Mouse (Mus musculus): ENCODE data around the gene Gm10401.

Gm10401 gene

DNA sequence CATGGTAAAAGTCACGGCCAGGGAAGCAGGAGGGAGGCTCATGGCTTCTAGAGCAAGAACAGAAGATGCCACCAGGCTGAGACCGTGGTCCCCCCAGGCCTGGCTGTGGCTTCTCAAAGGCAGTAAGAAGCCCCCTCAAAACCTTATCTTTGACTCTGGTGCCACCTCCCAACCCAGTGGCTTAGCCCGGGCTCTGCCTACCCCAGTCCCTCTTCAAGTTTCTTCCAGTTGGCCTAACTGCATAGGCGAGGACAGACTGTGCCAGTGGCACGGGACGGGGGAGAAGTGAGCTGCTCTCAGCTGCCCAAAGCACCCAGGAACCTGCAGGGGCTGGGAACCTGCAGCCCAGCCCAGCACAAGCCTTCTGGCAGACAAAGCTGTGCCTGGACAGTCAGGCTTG lies 26.6 kb upstream of the Gm10401 start:
- in situ Hi-C loops (cut with MboI; ENCODE audit: unreplicated experiment in 2 of 2), result loop anchor here (5.0 to 25.0 kb wide), 6 partner anchors 43 to 412 kb away; partner anchors contain the start of genes Cox6a1 (in 1 of the 2), Gatc (in 1 of the 2), Pop5 (in 1 of the 2) and Tchp (in 1 of the 2)

- in situ Hi-C loops (cut with MboI; ENCODE audit: unreplicated experiment in 2 of 2), result loop anchor here (10.0 to 25.0 kb wide), 2 partner anchors 224 to 409 kb away; partner anchors contain the start of genes Cox6a1 (in 1 of the 2), Gatc (in 1 of the 2), Tchp (in 1 of the 2) and Triap1 (in 1 of the 2)
Observed at GRCm38 (mm10) chr5:115120978-115121377, 22.9 kb upstream of the Gm10401 start.

GRCm38 (mm10) chr5:115118961-115119570 lies 21.0 kb upstream of the Gm10401 start, which contains the start of gene Acads:
TSS of gene Acads (minus strand) at chr5:115119346.
- in situ Hi-C loops (cut with MboI; ENCODE audit: unreplicated experiment in 2 of 2), result loop anchor here in 1 of 2 experiments (25.0 kb wide), 1 partner anchor 407 kb away; the partner anchor contains the start of gene Tchp

- in situ Hi-C loops (cut with MboI; ENCODE audit: unreplicated experiment in 2 of 2), result loop anchor here in 1 of 2 experiments (25.0 kb wide), 1 partner anchor 405 kb away; the partner anchor contains the start of gene Tchp
Observed at GRCm38 (mm10) chr5:115117467-115117866, 19.4 kb upstream of the Gm10401 start.

GRCm38 (mm10) chr5:115116426-115116825 lies 18.3 kb upstream of the Gm10401 start:
- in situ Hi-C loops (cut with MboI; ENCODE audit: unreplicated experiment in 2 of 2), result loop anchor here in 1 of 2 experiments (25.0 kb wide), 1 partner anchor 404 kb away; the partner anchor contains the start of gene Tchp

DNA sequence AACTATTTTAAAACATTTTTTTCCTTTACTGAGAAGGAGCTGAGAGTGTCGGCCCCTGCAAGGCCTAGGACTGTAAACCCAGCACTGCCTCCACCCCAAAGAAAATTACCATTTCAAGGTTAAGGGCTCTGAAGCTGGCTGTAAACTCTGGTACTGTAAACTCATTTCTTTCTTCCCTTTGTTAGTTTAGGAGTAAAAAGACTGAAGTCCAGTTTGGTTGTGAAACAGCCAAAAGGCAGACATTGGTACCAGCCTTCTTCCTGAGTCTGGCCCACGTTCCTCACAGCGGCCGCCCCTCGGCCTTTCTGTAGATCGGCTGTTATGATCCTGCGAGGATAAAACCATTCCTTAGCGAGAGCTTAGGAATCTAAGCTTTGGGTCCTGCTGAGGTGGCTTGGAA lies 16.4 kb upstream of the Gm10401 start:
- in situ Hi-C loops (cut with MboI; ENCODE audit: unreplicated experiment in 2 of 2), result loop anchor here in 1 of 2 experiments (25.0 kb wide), 1 partner anchor 402 kb away; the partner anchor contains the start of gene Tchp

- in situ Hi-C loops (cut with MboI; ENCODE audit: unreplicated experiment in 2 of 2), result loop anchor here in 1 of 2 experiments (25.0 kb wide), 1 partner anchor 401 kb away; the partner anchor contains the start of gene Tchp
Observed at GRCm38 (mm10) chr5:115113244-115113643, 15.1 kb upstream of the Gm10401 start.

DNA sequence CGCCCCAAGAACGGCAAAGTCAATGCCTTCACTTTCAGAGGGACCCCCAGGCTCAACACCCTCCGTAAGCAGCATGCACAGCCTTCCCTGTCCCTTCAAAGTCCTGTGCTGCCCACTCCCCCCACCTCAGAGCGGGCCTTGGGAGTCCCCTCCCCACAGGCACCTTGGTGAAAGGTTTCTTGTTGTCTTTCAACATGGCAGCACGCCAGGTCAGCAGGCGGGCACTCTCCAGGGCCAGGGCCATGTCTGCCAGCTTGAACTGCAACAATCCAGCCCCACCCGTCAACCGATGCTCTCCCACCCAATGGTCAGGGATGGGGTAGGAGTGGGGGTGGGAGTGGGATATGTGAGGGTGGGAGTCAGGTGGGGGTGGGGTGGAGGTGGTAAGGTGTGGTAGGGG lies 13.1 kb upstream of the Gm10401 start:
- in situ Hi-C loops (cut with MboI; ENCODE audit: unreplicated experiment in 2 of 2), result loop anchor here in 1 of 2 experiments (25.0 kb wide), 1 partner anchor 399 kb away; the partner anchor contains the start of gene Tchp

DNA sequence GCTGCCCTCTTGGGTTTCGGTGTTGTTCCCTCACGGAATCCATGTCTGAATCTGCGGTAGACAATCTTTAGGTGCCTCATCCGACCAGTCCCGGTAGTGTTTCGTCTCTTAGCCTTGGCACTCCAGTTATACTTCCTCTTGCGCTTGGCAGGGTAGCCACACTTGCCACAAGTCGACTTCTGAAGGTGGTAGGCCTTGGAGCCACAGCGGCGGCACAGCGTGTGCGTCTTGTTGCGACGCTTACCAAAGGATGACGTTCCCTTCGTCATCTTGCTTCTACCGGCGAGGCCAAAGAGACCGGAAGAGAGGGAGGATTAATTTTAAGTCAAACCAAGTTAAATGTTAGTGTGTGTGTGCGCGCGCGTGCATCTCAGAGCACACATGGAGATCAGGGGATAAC lies 5.2 kb upstream of the Gm10401 start:
- in situ Hi-C loops (cut with MboI; ENCODE audit: unreplicated experiment in 2 of 2), result loop anchor here (10.0 to 25.0 kb wide), 2 partner anchors 128 to 391 kb away; partner anchors contain the start of genes Hnf1a (in 1 of the 2) and Tchp (in 1 of the 2)

- in situ Hi-C loops (cut with MboI; ENCODE audit: unreplicated experiment in 2 of 2), result loop anchor here (10.0 to 25.0 kb wide), 2 partner anchors 127 to 390 kb away; partner anchors contain the start of genes Hnf1a (in 1 of the 2) and Tchp (in 1 of the 2)
Observed at GRCm38 (mm10) chr5:115102231-115102630, 4.1 kb upstream of the Gm10401 start.

- in situ Hi-C loops (cut with MboI; ENCODE audit: unreplicated experiment in 2 of 2), result loop anchor here (10.0 to 25.0 kb wide), 2 partner anchors 126 to 388 kb away; partner anchors contain the start of genes Hnf1a (in 1 of the 2) and Tchp (in 1 of the 2)
Observed at GRCm38 (mm10) chr5:115100473-115100872, 2.4 kb upstream of the Gm10401 start.

GRCm38 (mm10) chr5:115099991-115100390 lies 1.9 kb upstream of the Gm10401 start:
- in situ Hi-C loops (cut with MboI; ENCODE audit: unreplicated experiment in 2 of 2), result loop anchor here (10.0 to 25.0 kb wide), 2 partner anchors 125 to 388 kb away; partner anchors contain the start of genes Hnf1a (in 1 of the 2) and Tchp (in 1 of the 2)

DNA sequence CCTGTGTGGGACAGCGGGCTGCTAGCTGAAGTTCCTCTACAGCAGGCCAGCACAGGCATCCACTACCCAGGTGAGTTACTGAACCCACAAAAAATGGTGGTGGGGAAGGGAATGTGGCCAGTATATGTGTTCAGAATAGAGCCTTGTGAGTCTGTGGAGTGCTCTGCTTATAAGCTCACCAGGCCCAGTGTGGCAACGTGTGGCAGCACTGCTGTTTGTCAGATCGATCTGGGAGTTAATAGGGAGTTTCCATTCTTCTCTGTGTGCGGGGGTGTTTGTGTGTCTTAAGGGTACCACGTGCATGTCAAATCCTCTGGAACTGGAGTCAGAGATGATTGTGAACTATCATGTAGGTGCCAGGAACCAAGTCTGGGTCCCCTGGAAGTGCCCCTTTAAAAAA lies 1.4 kb upstream of the Gm10401 start:
- in situ Hi-C loops (cut with MboI; ENCODE audit: unreplicated experiment in 2 of 2), result no loop called here

- in situ Hi-C loops (cut with MboI; ENCODE audit: unreplicated experiment in 2 of 2), result no loop called here
Observed at GRCm38 (mm10) chr5:115091776-115092175, 6.3 kb downstream of the Gm10401 start.

- in situ Hi-C loops (cut with MboI; ENCODE audit: unreplicated experiment in 2 of 2), result no loop called here
Observed at GRCm38 (mm10) chr5:115091015-115091414, 7.1 kb downstream of the Gm10401 start.

DNA sequence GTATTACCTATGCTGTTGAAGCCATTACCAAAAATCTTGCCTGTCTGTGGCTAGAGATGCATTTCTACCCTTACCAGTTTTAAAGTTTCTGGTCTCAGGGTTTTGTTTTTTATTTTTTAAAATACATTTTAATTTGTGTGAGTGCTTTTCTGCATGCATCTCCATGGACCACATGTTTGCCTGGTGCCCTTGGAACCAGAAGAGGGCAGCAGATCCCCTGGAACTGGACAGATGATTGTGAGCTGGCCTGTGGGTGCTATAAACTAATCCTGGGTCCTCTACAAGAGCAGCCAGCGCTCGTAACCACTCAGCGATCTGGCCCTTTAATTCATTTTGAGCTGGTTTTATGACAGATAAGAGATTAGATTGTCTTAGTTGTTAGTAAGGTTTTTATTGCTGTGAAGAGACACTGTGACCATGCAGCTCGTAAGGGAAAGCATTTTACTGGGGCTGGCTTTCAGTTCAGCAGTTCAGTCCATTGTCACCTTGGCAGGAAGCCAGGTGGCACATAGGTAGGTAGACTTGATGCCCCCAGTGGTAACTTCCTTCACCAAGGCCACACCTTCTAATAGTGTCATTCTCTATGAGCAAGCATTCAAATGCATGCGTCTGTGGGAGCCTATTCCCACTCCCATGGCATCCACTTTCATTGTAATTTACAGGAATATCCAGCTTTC lies 8.4 kb downstream of the Gm10401 start:
- in situ Hi-C loops (cut with MboI; ENCODE audit: unreplicated experiment in 2 of 2), result no loop called here

DNA sequence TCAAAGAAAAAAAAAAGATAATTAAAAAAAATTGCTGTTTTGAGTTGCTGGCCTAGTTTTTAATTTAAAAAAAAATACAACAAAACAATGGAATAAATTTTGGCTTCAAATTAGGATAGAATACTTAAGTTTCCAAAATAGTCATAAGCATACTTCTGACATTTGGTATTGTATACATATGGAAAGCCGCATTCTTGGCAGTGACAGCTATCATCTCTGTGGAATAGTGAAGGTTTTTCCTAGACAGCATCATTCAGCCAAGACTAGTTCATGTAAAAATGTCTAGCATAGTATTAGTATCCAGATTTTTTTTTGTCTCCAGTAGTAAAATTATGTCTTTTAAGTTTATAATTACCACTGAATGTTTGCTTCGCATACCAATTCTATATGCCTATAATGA lies 12.4 kb downstream of the Gm10401 start:
- in situ Hi-C loops (cut with MboI; ENCODE audit: unreplicated experiment in 2 of 2), result no loop called here

DNA sequence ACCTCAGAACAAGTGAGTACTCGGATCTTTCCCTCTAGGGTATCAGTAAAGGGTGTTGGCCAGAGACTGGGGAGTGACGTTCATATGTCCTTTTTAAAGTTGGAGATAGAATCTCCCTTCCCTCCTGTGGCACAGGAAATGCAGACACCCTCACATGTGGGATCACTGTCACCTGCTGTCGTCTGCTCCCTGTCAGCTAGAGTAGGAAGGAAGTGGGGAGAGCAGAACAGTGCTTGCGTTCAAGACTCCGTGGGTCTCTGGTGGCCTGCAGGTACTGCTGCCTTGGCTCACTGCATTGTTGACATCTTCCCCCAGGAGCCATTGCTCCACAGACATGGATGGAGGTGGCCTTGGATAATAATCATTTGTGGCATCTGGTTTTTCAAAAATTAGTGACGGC lies 14.6 kb downstream of the Gm10401 start:
- in situ Hi-C loops (cut with MboI; ENCODE audit: unreplicated experiment in 2 of 2), result no loop called here

DNA sequence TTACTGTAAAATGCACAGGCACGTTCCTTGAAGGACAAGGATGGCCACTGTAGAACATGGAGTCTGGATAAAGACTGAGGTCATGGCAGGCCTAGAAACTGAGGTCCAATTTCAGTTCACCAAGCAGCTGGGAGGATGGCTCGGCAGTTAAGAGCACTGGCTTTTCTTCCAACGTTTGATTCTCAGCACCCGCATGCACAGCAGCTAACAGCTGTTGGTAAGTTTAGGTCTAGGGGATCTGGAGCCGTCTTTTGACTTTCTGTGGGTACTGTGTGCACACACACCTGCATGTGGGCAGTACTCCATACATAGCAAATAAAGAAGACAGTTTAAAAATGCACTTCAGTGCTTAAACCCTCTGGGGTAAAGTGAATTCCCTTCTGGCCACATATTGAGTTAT lies 16.5 kb downstream of the Gm10401 start:
- in situ Hi-C loops (cut with MboI; ENCODE audit: unreplicated experiment in 2 of 2), result no loop called here

DNA sequence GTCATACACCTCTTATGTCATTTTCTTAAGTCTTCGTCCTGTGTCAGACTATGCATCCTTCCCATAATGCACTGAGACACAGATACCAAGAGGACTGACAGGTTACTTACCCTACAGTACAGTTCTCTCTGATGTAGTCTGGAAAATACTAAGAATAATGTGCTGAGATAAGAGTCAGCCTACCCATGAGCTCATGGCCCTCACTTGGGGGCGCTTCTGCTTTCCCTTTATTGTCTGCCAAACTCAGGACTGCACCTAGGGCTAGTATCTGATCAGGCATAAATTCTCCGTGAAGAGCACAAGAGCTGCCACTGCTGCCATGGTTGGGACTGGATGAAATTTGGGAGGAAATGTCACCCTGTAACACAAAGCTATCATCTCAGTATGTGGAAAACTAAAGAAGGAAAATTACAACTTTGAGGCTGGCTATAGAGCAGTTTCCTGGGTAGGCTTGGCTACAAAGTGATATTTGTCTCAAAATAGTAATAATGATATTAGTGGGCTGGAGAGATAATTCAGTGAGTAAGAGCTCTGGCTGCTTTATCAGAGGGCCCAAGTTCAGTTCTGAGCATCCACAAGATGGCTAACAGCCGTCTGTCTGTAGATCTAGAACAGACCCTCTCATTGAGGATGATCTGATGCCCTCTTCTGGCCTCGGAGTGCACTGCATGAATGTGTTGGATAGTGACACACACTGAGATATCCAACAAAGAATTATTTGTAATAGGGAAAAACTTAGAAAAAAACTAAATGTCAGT lies 21.8 kb downstream of the Gm10401 start:
- in situ Hi-C loops (cut with MboI; ENCODE audit: unreplicated experiment in 2 of 2), result loop anchor here (5.0 kb wide), 1 partner anchor 99 kb away; no protein-coding TSS in a partner anchor
